Mouse (Mus musculus): ENCODE measurements around the gene Zfp729b. TPM values are rescaled to one million over a fixed set of nuclear protein-coding genes. Genes with fewer than 3 reads are reported as not detected.

Gene Zfp729b
- polyA plus RNA-seq (2017; shearing (Covaris generic)) = 1 to 10 TPM; 5.5 to 5.8 TPM

DNA sequence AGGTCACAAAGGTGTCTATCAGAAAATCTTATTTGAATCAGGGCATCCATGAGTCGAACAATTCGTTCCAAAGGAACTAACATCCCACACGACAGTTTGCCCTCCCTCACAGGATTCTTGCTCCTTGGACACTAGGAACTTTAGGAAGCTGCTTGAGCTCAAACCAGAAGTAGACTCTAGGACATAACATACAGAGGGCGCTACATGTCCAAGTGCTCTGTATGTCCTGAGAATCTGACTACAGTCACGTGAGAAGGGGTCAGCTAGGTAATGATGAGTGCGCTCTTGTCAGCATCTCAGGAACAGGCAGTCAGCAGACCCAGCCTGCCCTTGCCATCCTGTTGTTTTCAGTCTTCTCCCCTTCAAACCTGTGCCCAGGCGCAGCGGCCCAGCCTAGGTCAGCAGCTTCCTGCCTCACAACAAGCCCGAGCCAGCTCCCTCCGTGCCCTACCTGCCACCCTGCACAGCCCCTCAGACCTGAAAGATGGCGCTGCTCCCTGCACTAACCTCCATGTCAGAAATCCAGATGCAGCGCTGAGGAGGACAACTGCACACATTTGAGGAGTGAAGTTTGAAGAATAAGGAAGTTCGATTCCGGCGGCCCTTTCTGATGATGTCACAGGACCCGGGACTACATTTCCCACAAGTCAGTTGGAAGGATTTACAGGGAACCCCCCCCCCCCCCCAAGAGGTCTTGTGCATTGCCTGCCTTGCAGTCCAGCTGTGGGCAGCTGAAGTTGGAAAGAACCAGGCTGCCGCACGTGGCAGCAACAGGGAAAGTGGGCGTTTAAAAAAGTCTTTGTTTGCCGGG is at the start of gene Zfp729b:
Zfp729b (minus strand) TSS at position 642 of the 811 bp plus-strand sequence.

GRCm38 (mm10) chr13:67637294-67638007 is 27.9 kb upstream of the Zfp729b start, which contains the start of the genes Gm49345 and Zfp729a:
Gene Gm49345 (minus strand): TSS chr13:67637769.
Gene Zfp729a (minus strand): TSS chr13:67637791.

GRCm38 (mm10) chr13:67553730-67554129 is 55.8 kb downstream of the Zfp729b start, which contains the start of gene Zfp748:
Gene Zfp748 (minus strand): TSS chr13:67553830.

Other genes with a start within 250 kb of the Zfp729b start
- 1 to 10 TPM in 1 of 2 experiments, under 1 TPM in 1; 0.90 to 1.3 TPM for gene Gm28044, start 249.2 kb downstream of the Zfp729b start, polyA plus RNA-seq (2017; shearing (Covaris generic))
- gene Zfp953, start 249.1 kb downstream of the Zfp729b start, polyA plus RNA-seq (2017; shearing (Covaris generic)) = 1 to 10 TPM; 2.3 to 4.4 TPM
- 1 to 10 TPM in 1 of 2 experiments, under 1 TPM in 1; 0.63 to 3.1 TPM for gene Gm28041, start 234.0 kb downstream of the Zfp729b start, polyA plus RNA-seq (2017; shearing (Covaris generic))
- gene Zfp456, start 233.9 kb downstream of the Zfp729b start, polyA plus RNA-seq (2017; shearing (Covaris generic)) = 1 to 10 TPM; 5.9 to 9.4 TPM
- 10 to 100 TPM; 19.9 to 22.8 TPM for gene Zfp429, start 209.9 kb downstream of the Zfp729b start, polyA plus RNA-seq (2017; shearing (Covaris generic))
- 1 to 10 TPM; 3.1 to 3.7 TPM for gene Zfp459, start 188.3 kb downstream of the Zfp729b start, polyA plus RNA-seq (2017; shearing (Covaris generic))
- 10 to 100 TPM in 1 of 2 experiments, 1 to 10 TPM in 1; 9.0 to 15.1 TPM for gene Zfp874a, start 158.1 kb downstream of the Zfp729b start, polyA plus RNA-seq (2017; shearing (Covaris generic))
- 10 to 100 TPM in 1 of 2 experiments, 1 to 10 TPM in 1; 7.6 to 13.0 TPM for gene Zfp874b, start 125.4 kb downstream of the Zfp729b start, polyA plus RNA-seq (2017; shearing (Covaris generic))
- gene Zfp58, start 109.2 kb downstream of the Zfp729b start, polyA plus RNA-seq (2017; shearing (Covaris generic)) = 10 to 100 TPM; 14.6 to 21.7 TPM
- under 1 TPM in 1 of 2 experiments, not detected in 1; 0.36 TPM for gene Gm26965, start 83.6 kb downstream of the Zfp729b start, polyA plus RNA-seq (2017; shearing (Covaris generic))
- gene Zfp87, start 83.5 kb downstream of the Zfp729b start, polyA plus RNA-seq (2017; shearing (Covaris generic)) = 10 to 100 TPM; 37.3 to 43.0 TPM
- gene Zfp748, start 55.9 kb downstream of the Zfp729b start, polyA plus RNA-seq (2017; shearing (Covaris generic)) = 10 to 100 TPM; 16.6 to 20.8 TPM
- 1 to 10 TPM; 1.0 to 3.9 TPM for gene Gm49345, start 28.1 kb upstream of the Zfp729b start, polyA plus RNA-seq (2017; shearing (Covaris generic))
- 1 to 10 TPM; 6.9 to 8.2 TPM for gene Zfp729a, start 28.1 kb upstream of the Zfp729b start, polyA plus RNA-seq (2017; shearing (Covaris generic))
- 10 to 100 TPM; 20.8 to 23.2 TPM for gene Zfp738, start 77.4 kb upstream of the Zfp729b start, polyA plus RNA-seq (2017; shearing (Covaris generic))
- 1 to 10 TPM; 5.8 to 6.7 TPM for gene Zfp65, start 119.5 kb upstream of the Zfp729b start, polyA plus RNA-seq (2017; shearing (Covaris generic))
- 1 to 10 TPM; 8.2 to 9.0 TPM for gene Zfp85, start 145.5 kb upstream of the Zfp729b start, polyA plus RNA-seq (2017; shearing (Covaris generic))
- gene Zfp493, start 170.0 kb upstream of the Zfp729b start, polyA plus RNA-seq (2017; shearing (Covaris generic)) = 1 to 10 TPM in 1 of 2 experiments, under 1 TPM in 1; 0.90 to 1.2 TPM
- gene Zfp273, start 204.0 kb upstream of the Zfp729b start, polyA plus RNA-seq (2017; shearing (Covaris generic)) = 1 to 10 TPM; 4.0 to 8.7 TPM
- gene Gm10037, start 221.4 kb upstream of the Zfp729b start, polyA plus RNA-seq (2017; shearing (Covaris generic)) = 1 to 10 TPM in 1 of 2 experiments, not detected in 1; 2.2 TPM